Mouse (Mus musculus) thymus, postnatal 10 days (tissue): ENCODE measurements around the gene Rbms3.

Experiments used
- DNase-seq, 2 experiments: peaks; one replicate each; pipeline ENCODE4 v3.0.0; 2021; ENCODE audit warnings: low spot score in 2 of 2

Gene Rbms3

GRCm38 (mm10) chr9:117048641-117049040 is 581.1 kb downstream of the Rbms3 start:
- DNase-seq, result no peak

DNA sequence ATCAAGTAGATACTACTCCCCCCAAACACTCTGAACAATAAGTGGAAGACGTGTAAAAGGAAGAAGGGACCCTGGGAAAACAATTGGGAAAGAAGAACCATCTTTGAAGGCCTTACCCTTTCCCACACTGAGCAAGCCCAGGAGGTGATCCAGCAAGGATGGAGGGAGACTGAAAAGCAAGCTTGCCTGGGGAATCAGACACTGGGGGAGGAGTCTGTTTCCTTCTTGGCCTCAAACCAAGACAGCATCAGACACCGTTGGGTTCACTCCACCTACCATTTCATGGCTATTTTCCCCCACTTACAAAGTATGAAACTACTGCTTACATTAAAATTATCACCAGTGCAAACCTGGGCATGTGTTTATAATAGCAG is 587.7 kb downstream of the Rbms3 start:
- no peak for DNase-seq

DNA sequence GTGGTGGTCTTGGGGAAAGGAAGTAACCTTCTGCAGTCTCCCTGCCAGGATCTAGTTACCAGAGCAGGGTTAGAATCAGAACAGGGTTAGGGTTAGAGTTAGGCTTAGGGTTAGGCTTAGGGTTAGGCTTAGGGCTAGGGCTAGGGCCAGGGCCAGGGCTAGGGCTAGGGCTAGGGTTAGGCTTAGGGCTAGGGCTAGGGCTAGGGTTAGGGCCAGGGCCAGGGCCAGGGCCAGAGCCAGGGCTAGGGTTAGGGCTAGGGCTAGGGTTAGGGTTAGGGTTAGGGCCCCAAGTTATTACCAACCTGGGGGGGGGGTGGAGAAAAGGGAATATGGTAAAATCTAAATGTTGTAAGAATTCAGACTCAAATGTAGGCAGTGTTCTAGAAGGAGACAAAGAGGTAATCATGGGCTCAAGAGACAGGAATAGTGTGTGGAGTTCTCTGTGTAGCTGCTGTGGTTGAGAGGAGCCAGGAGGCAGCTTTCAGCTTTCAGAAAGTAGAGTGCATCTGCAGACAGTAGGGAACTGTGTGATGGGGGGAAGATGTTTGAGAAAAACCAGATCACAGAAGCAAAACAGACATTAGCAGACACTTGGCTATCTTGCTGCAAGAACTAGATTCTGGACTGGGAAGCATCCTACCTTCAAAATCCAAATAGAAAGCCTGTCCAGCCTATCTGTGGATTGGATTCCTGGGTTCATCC is 588.3 kb downstream of the Rbms3 start:
- no peak for DNase-seq

GRCm38 (mm10) chr9:117039941-117040453 is 589.7 kb downstream of the Rbms3 start:
- DNase-seq, result no peak

GRCm38 (mm10) chr9:117032690-117033089 is 597.0 kb downstream of the Rbms3 start:
- no peak for DNase-seq

- DNase-seq, result no peak
Measured at GRCm38 (mm10) chr9:117031237-117031636, 598.5 kb downstream of the Rbms3 start.

DNA sequence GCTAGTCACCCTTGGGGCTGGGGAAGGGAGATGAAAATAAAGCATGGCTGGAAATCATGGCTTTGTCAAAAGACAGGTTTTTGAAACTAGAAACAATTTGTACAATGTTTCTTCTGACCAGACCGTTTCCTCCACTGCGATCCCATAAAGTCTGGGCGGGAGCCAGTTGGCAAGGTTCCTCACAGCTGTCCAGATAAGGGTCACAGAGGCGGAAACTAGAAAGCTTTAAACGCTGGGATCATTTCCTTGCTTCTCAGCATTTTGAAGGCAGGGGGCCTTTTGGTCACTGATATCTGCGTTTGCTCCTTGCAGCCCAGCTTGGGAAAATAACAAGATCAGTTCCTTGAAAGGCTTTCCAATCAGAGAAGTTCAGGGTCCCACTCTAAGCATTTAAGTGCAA is 598.9 kb downstream of the Rbms3 start:
- DNase-seq, result no peak

- no peak for DNase-seq
Measured at GRCm38 (mm10) chr9:117029953-117030352, 599.8 kb downstream of the Rbms3 start.

DNA sequence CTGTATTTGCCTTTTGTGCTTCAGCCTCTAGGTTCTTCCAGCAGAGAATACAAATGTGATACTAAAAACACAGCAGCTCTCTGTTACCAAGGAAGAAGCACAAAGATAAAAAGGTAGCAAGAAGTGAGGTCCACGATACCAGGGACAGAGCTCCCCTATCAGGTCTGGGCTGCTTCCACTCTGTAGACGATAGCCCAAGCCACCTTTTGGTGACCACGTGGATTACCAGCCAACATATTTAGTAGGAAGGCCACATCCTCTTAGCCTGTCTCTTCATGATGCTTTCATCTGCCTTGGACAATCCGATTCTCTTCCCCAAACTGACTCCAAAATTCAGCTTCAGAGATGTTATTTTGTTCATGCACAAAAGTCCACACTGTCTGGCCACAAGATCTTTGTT is 601.1 kb downstream of the Rbms3 start:
- DNase-seq, result no peak

DNA sequence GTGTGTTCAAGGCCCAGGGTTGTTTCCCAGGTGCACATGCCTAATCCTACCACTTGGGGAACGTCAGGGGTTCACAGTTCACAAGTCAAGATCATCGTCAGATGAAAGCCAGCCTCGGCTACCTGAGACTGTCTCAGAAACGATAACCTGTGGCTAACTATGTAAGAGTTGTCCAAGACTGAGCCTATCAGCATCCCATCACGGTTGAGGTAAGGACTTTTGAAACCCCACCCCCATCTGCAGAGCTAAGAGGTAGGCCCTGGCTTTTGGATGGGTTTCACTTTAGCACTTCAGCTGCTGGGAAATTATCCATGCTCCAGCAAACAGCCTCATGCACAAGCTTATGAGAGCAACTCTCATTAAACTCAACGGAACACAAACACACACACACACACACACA is 607.6 kb downstream of the Rbms3 start:
- no peak for DNase-seq

DNA sequence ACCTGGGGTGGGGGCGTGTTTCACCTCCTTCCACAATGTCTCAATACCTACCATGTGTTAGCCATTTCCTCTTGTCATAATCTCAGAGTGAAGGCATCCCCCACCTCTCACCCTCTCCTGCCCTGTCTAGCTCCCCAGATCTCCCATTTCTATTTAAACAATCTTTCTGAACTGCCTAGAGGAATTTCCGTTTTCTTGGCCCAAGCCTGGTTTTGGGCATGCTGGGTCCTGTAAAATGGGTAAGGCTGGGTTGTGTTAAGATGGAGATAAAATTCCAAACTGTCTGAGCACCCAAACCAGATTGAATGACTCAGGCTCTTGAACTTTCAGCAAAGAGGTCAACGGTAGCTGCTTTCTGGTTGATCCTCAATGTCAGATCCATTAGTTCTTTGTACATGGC is 608.2 kb downstream of the Rbms3 start:
- no peak for DNase-seq

DNA sequence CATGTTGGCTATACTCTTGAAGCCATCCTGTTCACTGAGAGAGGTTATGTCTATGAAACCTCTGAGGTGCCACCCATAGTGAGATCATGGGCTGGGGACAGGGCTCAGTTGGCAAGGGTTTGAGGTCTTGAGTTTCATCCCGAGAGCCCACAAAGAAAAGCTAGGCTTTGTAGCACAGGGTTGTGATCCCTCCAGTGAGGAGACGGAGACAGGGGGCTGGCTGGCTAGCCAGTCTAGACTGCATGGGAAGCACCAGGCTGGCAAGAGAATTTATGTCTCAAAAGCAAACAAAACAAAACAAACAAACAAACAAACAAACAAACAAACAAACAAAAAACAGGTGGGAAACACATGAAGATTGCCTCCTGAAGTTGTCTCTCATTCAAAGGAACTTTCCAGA is 609.5 kb downstream of the Rbms3 start:
- no peak for DNase-seq

DNA sequence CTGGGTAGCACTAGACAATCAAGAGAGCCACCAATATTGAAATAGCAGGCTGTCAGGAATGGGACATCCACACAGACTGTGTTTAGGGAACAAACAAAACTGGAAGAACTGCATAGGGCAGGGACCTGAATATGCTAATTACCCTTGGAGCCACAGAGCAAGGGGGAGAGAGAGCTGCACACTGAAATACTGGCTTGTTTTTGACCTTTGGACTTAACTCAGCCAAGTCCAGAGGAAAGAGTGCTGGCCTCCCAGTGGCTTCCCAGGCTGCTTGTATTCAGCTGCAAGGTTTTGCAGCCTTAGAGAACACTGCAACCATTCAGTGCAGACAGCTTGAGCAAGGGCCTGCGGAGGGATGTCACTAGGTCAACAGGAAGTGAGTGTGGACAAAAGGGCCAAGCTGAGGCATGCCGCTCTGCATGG is 611.0 kb downstream of the Rbms3 start:
- DNase-seq, result no peak

DNA sequence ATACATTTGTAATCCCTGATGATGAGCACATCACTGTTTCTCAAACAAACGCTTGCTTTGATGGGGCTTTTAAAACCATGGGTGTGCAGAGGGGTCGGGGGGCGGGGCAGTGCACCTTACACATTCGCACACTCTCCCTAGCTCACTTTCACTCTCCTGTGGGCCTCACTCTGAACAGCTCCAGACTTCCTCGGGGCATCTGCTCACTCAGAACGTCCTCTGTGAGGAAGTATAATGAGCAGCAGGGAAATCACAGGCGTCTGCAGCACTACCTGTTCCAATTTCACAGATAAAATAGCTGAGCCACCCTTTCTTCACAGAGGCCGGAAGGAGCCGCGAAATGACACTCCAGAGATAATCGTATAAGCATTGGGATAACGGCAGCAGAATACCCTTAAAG is 611.4 kb downstream of the Rbms3 start:
- no peak for DNase-seq

- no peak for DNase-seq
Measured at GRCm38 (mm10) chr9:117016605-117017319, 613.0 kb downstream of the Rbms3 start.

- DNase-seq, result no peak
Measured at GRCm38 (mm10) chr9:117013386-117013785, 616.3 kb downstream of the Rbms3 start.

GRCm38 (mm10) chr9:117010801-117011200 is 618.9 kb downstream of the Rbms3 start:
- DNase-seq, result no peak

GRCm38 (mm10) chr9:117008194-117008593 is 621.5 kb downstream of the Rbms3 start:
- no peak for DNase-seq

DNA sequence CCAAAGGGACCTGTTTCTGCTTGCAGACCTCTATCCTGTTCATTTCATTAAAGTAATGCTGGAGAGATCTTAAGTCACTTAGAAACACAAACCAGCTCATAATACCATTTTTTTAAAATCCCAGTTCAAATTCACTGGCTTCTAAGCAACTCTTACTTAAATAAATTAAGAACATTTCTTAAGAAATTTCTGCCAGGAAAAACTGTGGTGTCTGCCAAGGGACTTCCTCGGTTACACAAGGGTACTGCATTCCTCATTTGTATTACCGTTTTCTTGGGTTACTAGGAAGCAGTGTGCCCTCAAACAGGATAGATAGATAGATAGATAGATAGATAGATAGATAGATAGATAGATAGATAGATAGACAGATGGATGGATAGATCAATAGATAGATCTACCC is 627.6 kb downstream of the Rbms3 start:
- DNase-seq, result no peak

GRCm38 (mm10) chr9:116999186-116999585 is 630.5 kb downstream of the Rbms3 start:
- DNase-seq, result no peak

DNA sequence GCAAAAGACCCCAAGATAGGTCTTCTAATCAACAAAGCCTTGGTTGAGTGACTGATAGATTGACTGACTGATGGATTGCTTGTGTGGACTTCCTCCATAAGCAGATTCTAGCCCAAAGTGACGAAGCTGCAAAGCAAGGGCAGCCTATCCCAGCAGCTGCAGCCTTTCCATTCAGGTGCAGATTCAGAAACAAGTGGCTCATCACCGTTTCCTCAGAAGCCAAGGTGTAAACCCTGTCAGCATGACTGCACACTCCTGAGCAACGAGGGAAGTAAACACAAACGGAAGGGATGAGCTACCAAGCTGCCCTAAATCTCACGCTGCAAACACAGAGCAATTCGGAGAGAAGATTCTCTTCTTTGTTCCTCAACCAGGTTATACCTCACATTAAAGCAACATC is 639.4 kb downstream of the Rbms3 start:
- DNase-seq, result no peak

DNA sequence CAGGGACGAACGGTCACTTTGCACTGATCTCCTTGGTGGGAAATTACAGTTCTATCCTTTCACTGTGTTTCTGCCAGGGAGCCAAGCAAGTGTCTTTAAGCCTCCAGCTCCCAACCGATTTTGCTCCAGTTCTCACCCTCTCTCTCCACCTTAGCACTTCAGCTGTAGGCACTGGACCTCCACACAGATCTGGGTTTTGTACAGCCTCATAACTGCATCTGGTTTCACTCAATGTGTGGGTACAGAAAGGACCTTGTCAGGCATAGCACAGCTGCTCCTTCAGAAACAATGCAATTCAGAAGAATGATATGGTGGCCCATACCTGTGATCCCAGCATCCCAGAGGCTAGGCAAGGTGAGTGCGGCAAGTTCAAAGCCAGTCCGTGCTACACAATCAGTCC is 648.9 kb downstream of the Rbms3 start:
- no peak for DNase-seq

GRCm38 (mm10) chr9:116977428-116977827 is 652.3 kb downstream of the Rbms3 start:
- DNase-seq, result no peak
